Mouse (Mus musculus): ENCODE measurements around the gene Foxo1. TPM values are rescaled to one million over a fixed set of nuclear protein-coding genes. Genes with fewer than 3 reads are reported as not detected.

The Foxo1 gene
- total and polyA plus RNA-seq, 2 experiments from 2014 or later = 3.6 to 4.7 TPM

DNA sequence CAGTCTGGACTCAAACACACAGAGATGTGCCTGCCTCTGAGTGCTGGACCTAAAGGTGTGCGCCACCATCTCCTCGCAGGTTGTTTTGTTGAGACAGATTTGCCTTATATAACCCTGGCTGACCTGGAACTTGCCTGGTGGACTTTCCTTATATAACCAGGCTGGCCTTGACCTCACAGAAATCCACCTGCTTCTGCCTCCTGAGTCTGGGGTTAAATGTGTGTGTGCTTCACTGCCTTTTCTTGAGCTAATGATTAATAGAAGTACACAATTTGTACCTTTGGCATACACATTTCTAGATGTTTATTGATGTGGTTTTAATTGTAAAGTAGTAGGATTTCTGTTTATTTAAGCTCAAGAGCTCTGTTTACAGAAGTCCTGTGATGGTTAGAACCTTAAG is 22.7 kb downstream of the Foxo1 start:
- ATAC-seq (ENCODE audit: insufficient read depth, low read depth) = no peak

DNA sequence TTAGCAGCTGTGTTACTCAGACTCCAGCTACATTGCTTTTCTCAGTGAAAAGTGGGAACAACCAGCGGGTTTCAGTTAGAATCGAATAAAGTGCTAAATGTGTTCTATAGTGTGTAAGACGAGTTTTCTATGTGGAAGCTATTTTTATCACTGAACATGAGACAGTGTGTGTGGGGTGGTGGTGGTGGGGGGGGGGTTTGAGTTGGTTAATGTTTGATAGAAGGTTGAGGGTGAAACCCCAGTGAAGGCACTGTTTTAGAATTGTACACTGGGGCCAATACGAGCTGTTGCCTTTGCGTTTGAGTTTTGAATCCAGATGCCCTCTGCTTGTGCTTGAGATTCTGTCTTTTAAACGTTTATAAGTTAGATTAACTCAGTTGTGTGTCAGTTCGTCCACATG is 24.4 kb downstream of the Foxo1 start:
- H3K9me3 ChIP-seq (replicated peaks; ENCODE audit: control insufficient read depth, low read length) = no peaks in the 10 kb centered on the region
- no peak overlapping the region for H3K9ac ChIP-seq (replicated peaks; ENCODE audit: low read depth, low read length)
- H3K36me3 ChIP-seq (replicated peaks; ENCODE audit: control insufficient read depth, insufficient read depth, low read length) = no peaks in the 10 kb centered on the region
- TF ChIP-seq EP300 (IDR thresholded peaks at IDR 0.05; ENCODE audit: low read depth) = no peak
- TF ChIP-seq CTCF (IDR thresholded peaks at IDR 0.05; ENCODE audit: low read depth) = no peak
- DNase-seq (ENCODE audit: low spot score) = no peak
- peaks cover 12% of the 10 kb centered on the region for H3K4me1 ChIP-seq (ENCODE audit: control insufficient read depth, insufficient read depth)
- no peaks in the 10 kb centered on the region for H3K27me3 ChIP-seq (ENCODE audit: control insufficient read depth, insufficient read depth, low read length)
- ATAC-seq (ENCODE audit: insufficient read depth, low read depth) = no peak
- 69% methylated on average over 7 of the region's 7 CpGs for WGBS
- no peak overlapping the region for H3K27ac ChIP-seq (ENCODE audit: low read depth)
- H3K4me2 ChIP-seq (ENCODE audit: low read depth, low read length) = no peak overlapping the region
- H3K4me3 ChIP-seq (ENCODE audit: low read depth, low read length) = no peak overlapping the region

More for the DNA sequence above, 22.7 kb downstream of the Foxo1 start:
- Histone ChIP-seq H3K27me3 (ENCODE audit: control insufficient read depth, insufficient read depth, low read length) (no peaks in the 10 kb centered on the region), H3K9me3 (replicated peaks; ENCODE audit: control insufficient read depth, low read length) (no peaks in the 10 kb centered on the region), H3K27ac (ENCODE audit: low read depth) (no peak overlapping the region), H3K9ac (replicated peaks; ENCODE audit: low read depth, low read length) (no peak overlapping the region), H3K4me3 (ENCODE audit: low read depth, low read length) (no peak overlapping the region), H3K4me2 (ENCODE audit: low read depth, low read length) (no peak overlapping the region), H3K36me3 (replicated peaks; ENCODE audit: control insufficient read depth, insufficient read depth, low read length) (no peaks in the 10 kb centered on the region), H3K4me1 (ENCODE audit: control insufficient read depth, insufficient read depth) (peaks cover 12% of the 10 kb centered on the region)
- WGBS = 98% methylated on average over 2 of the region's 2 CpGs
- TF ChIP-seq EP300 (IDR thresholded peaks at IDR 0.05; ENCODE audit: low read depth) (no peak), CTCF (IDR thresholded peaks at IDR 0.05; ENCODE audit: low read depth) (no peak)
- DNase-seq (ENCODE audit: low spot score) = no peak

DNA sequence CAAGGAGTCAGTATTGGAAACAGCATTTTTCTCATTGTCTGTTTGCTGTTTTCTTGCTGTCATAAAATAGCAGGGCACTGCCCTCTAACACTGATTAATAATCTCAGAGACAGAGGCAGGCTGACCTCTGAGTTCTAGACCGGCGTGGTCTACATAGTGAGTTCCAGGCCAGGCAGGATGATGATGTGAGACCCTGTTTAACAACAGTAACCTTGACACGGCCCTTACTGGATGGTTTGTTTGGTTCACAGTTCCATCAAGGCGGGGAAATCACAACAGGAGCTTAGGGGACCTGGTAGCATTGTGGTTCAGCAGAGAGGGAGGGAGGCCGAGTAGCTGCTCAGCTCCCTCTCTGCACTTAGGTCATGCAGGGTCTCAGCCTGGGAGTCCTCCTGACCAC is 25.8 kb downstream of the Foxo1 start:
- H3K4me2 ChIP-seq (ENCODE audit: low read depth, low read length) = no peak overlapping the region
- WGBS = 78% methylated on average over 5 of the region's 5 CpGs
- TF ChIP-seq EP300 (IDR thresholded peaks at IDR 0.05; ENCODE audit: low read depth) = no peak
- no peak for TF ChIP-seq CTCF (IDR thresholded peaks at IDR 0.05; ENCODE audit: low read depth)
- no peak overlapping the region for H3K27ac ChIP-seq (ENCODE audit: low read depth)
- peaks cover 18% of the 10 kb centered on the region for H3K4me1 ChIP-seq (ENCODE audit: control insufficient read depth, insufficient read depth)
- H3K9me3 ChIP-seq (replicated peaks; ENCODE audit: control insufficient read depth, low read length) = no peaks in the 10 kb centered on the region
- no peak for ATAC-seq (ENCODE audit: insufficient read depth, low read depth)
- H3K36me3 ChIP-seq (replicated peaks; ENCODE audit: control insufficient read depth, insufficient read depth, low read length) = no peaks in the 10 kb centered on the region
- no peak for DNase-seq (ENCODE audit: low spot score)
- H3K4me3 ChIP-seq (ENCODE audit: low read depth, low read length) = no peak overlapping the region
- no peaks in the 10 kb centered on the region for H3K27me3 ChIP-seq (ENCODE audit: control insufficient read depth, insufficient read depth, low read length)
- no peak overlapping the region for H3K9ac ChIP-seq (replicated peaks; ENCODE audit: low read depth, low read length)

DNA sequence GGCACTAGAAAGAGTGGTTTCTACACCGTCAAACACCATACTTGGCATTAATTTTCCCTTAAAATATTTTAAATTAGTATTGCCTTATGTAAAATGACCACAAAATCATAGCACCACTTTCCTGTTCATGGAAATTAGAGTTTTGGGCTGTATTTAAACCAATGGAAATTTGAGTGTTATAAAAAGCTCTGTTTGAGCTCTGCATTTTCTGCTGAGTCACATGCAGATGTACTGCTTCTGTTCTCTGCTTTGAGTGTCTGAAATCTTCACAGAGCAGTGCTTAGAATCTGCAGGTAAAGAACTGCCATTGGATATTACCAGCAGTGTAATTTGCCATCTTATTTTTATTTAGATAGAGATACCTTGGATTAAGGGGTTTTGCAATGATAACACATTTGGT is 27.6 kb downstream of the Foxo1 start:
- WGBS = 93% methylated on average over 1 of the region's 1 CpGs
- no peak overlapping the region for H3K4me2 ChIP-seq (ENCODE audit: low read depth, low read length)
- TF ChIP-seq CTCF (IDR thresholded peaks at IDR 0.05; ENCODE audit: low read depth) = no peak
- no peak for TF ChIP-seq EP300 (IDR thresholded peaks at IDR 0.05; ENCODE audit: low read depth)
- no peak overlapping the region for H3K27ac ChIP-seq (ENCODE audit: low read depth)
- peaks cover 32% of the 10 kb centered on the region for H3K4me1 ChIP-seq (ENCODE audit: control insufficient read depth, insufficient read depth)
- ATAC-seq (ENCODE audit: insufficient read depth, low read depth) (no peak), DNase-seq (ENCODE audit: low spot score) (no peak)
- no peak overlapping the region for H3K4me3 ChIP-seq (ENCODE audit: low read depth, low read length)
- H3K9ac ChIP-seq (replicated peaks; ENCODE audit: low read depth, low read length) = no peak overlapping the region
- H3K9me3 ChIP-seq (replicated peaks; ENCODE audit: control insufficient read depth, low read length) = no peaks in the 10 kb centered on the region
- H3K36me3 ChIP-seq (replicated peaks; ENCODE audit: control insufficient read depth, insufficient read depth, low read length) = no peaks in the 10 kb centered on the region
- no peaks in the 10 kb centered on the region for H3K27me3 ChIP-seq (ENCODE audit: control insufficient read depth, insufficient read depth, low read length)

DNA sequence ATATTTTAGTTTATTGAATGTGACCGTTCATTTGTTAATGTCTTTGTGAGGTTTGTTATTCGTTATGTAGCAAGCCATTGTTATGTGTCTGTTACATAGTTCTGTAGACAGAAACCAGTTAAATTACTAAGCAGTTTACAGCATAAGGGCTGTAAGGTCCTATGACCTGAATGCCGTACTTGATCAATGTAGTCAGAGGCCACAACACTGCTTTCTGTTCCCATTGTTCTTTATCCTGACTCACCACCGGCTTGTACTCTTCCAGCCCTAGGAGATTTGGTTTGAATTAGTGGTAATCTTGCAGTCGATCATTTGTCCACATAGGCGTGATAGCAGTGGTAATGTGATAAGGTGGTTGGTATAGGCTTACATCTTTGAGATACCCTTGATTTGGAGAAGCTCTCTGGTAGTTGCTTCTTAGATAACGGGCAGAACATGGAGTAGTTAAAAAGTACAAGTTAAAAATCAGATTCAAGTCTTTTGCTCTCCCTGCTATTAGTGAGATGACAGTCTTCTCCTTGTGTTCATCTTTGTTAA is 28.2 kb downstream of the Foxo1 start:
- H3K9me3 ChIP-seq (replicated peaks; ENCODE audit: control insufficient read depth, low read length) = no peaks in the 10 kb centered on the region
- TF ChIP-seq CTCF (IDR thresholded peaks at IDR 0.05; ENCODE audit: low read depth) (no peak), EP300 (IDR thresholded peaks at IDR 0.05; ENCODE audit: low read depth) (no peak)
- H3K4me1 ChIP-seq (ENCODE audit: control insufficient read depth, insufficient read depth) = peaks cover 32% of the 10 kb centered on the region
- H3K4me3 ChIP-seq (ENCODE audit: low read depth, low read length) = no peak overlapping the region
- no peak for ATAC-seq (ENCODE audit: insufficient read depth, low read depth)
- H3K27ac ChIP-seq (ENCODE audit: low read depth) = no peak overlapping the region
- H3K9ac ChIP-seq (replicated peaks; ENCODE audit: low read depth, low read length) = no peak overlapping the region
- H3K4me2 ChIP-seq (ENCODE audit: low read depth, low read length) = no peak overlapping the region
- DNase-seq (ENCODE audit: low spot score) = no peak
- no peaks in the 10 kb centered on the region for H3K27me3 ChIP-seq (ENCODE audit: control insufficient read depth, insufficient read depth, low read length)
- 68% methylated on average over 7 of the region's 7 CpGs for WGBS
- H3K36me3 ChIP-seq (replicated peaks; ENCODE audit: control insufficient read depth, insufficient read depth, low read length) = no peaks in the 10 kb centered on the region
